Mouse (Mus musculus): ENCODE results near the gene Fxyd5. TPM values are rescaled to one million over a fixed set of nuclear protein-coding genes. Genes with fewer than 3 reads are reported as not detected.

Fxyd5 gene
- polyA plus RNA-seq, 1 experiment from 2014 or later, result 31.5 TPM

DNA sequence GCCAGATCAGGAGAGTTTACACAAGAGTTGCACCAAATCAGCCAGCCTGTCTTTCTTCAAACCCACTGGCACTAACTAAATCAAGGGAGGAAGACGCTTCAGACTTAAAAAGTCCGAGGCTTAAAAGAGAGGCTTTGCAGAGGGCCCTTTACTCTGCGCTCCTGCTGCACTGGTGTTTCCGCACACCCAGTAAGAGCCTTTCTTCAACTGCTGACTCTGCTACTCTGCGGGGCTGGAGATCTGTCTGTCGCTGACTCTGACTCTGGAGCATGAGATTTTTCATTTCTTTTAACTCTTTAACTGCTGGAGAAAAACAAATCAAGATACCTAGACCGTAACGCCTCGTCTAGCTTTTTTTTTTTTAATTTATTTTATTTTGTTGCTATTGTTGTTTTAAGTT lies 41.9 kb upstream of the Fxyd5 start:
- DNase-seq (ENCODE audit: low spot score) (no peak), ATAC-seq (replicated peaks; ENCODE audit: low FRiP score, low read depth) (no peak)
- Histone ChIP-seq H3K9ac (ENCODE audit: low read depth, low read length) (no peak overlapping the region), H3K9me3 (replicated peaks; ENCODE audit: low read length) (no peaks in the 10 kb centered on the region), H3K4me1 (replicated peaks; ENCODE audit: insufficient read depth, low read length) (peaks cover 6% of the 10 kb centered on the region; the same call in 1 of the 2 replicates), H3K36me3 (ENCODE audit: insufficient read depth, low read length) (no peaks in the 10 kb centered on the region), H3K27ac (no peak overlapping the region), H3K4me2 (ENCODE audit: low read length) (no peak overlapping the region), H3K4me3 (replicated peaks; ENCODE audit: low read depth, low read length) (no peak overlapping the region), H3K27me3 (ENCODE audit: insufficient read depth, low read length) (no peaks in the 10 kb centered on the region)
- 50% methylated on average over 9 of the region's 9 CpGs for WGBS
- TF ChIP-seq CTCF (IDR thresholded peaks at IDR 0.05; ENCODE audit: low read depth), result no peak

DNA sequence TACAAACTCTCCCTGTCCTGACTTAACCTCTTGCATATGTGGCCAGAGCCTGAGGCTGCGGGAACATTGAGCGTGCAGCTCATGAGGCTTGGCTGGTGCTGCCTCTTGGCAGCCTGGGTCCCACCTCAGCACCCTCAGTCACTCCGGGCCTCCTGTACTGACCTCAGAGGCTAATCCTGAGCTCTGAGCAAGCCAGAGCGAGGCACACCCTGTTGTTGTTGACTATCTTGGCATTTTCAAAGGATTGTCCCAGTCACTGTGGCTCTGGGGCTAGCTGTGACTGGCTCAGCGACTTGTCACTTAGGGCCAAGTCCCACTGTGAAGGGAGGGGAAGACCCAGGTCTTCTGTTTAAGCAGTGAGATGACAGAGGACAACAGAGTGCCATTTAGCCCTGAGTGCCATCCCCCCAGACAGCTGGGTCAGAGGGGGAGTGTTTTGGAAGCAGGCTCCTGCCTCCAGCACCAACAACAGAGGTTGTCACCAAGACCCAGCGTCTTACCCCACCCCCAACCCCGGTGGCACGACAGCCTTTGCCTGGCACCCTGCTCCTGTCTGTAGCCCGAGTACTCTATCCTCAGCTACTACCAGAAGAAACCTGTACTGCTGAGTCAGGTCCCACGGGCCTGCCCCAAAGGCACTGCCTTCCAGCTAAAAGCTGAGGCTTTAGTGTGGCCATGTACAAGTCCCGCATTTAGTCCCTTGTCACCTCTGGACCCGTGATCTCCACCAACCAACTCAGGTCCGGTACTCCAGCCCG lies 40.7 kb upstream of the Fxyd5 start:
- Histone ChIP-seq H3K9ac (ENCODE audit: low read depth, low read length) (0 out of 2 replicates have a peak overlapping the region, but pooled peaks have one; percentile 8), H3K4me2 (ENCODE audit: low read length) (no peak overlapping the region), H3K27ac (no peak overlapping the region), H3K4me1 (replicated peaks; ENCODE audit: insufficient read depth, low read length) (peaks cover 6% of the 10 kb centered on the region; the same call in 1 of the 2 replicates), H3K36me3 (ENCODE audit: insufficient read depth, low read length) (no peaks in the 10 kb centered on the region), H3K4me3 (replicated peaks; ENCODE audit: low read depth, low read length) (no peak overlapping the region), H3K27me3 (ENCODE audit: insufficient read depth, low read length) (no peaks in the 10 kb centered on the region), H3K9me3 (replicated peaks; ENCODE audit: low read length) (no peaks in the 10 kb centered on the region)
- ATAC-seq (replicated peaks; ENCODE audit: low FRiP score, low read depth) (no peak), DNase-seq (ENCODE audit: low spot score) (no peak)
- WGBS, result 71% methylated on average over 14 of the region's 14 CpGs
- no peak for TF ChIP-seq CTCF (IDR thresholded peaks at IDR 0.05; ENCODE audit: low read depth)

DNA sequence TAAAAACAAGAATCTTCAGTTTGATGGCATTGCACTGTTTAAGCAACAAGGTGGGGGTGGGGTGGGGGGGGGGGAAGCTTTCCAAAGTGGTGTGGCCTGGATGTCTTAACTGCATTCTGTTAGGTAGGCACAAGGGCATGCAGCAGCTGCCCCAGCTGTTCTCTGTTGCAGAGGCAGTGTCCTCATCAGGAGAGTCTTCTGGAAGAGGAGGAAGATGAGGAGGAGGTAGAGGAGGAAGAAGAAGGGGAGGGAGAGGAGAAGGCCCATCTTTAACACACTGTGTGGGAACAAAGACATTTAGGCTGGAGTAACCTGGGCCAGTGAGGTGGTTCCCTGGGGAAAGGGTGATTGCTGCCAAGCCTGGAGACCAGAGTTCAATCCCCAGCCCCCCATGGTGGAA lies 39.8 kb upstream of the Fxyd5 start:
- DNase-seq (ENCODE audit: low spot score) (no peak), ATAC-seq (replicated peaks; ENCODE audit: low FRiP score, low read depth) (no peak)
- Histone ChIP-seq H3K4me1 (replicated peaks; ENCODE audit: insufficient read depth, low read length) (peaks cover 6% of the 10 kb centered on the region; the same call in 1 of the 2 replicates), H3K27ac (no peak overlapping the region), H3K9ac (ENCODE audit: low read depth, low read length) (no peak overlapping the region), H3K27me3 (ENCODE audit: insufficient read depth, low read length) (no peaks in the 10 kb centered on the region), H3K4me2 (ENCODE audit: low read length) (no peak overlapping the region), H3K36me3 (ENCODE audit: insufficient read depth, low read length) (no peaks in the 10 kb centered on the region), H3K9me3 (replicated peaks; ENCODE audit: low read length) (no peaks in the 10 kb centered on the region), H3K4me3 (replicated peaks; ENCODE audit: low read depth, low read length) (no peak overlapping the region)
- TF ChIP-seq CTCF (IDR thresholded peaks at IDR 0.05; ENCODE audit: low read depth), result no peak

DNA sequence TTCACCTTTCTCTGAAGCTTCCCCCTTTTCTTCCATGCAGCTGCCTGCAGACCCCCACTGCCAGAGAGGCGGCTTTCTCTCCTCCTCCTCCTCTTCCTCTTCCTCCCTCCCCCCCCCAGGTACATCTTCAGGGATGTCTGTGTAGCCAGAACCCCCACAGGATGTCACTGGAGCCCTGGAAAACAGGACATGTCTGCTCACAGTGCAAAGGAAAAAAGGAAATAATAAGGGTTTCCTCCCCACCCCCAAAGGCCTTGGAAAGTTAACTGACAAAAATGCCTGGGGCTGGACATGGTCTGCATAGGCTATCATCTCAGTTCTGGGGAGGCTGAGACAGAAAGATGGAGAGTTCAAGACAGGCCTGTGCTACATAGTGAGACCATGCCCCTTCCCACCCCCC lies 38.8 kb upstream of the Fxyd5 start:
- WGBS, result 48% methylated on average over 1 of the region's 1 CpGs
- H3K9ac ChIP-seq (ENCODE audit: low read depth, low read length), result no peak overlapping the region
- no peak for ATAC-seq (replicated peaks; ENCODE audit: low FRiP score, low read depth)

DNA sequence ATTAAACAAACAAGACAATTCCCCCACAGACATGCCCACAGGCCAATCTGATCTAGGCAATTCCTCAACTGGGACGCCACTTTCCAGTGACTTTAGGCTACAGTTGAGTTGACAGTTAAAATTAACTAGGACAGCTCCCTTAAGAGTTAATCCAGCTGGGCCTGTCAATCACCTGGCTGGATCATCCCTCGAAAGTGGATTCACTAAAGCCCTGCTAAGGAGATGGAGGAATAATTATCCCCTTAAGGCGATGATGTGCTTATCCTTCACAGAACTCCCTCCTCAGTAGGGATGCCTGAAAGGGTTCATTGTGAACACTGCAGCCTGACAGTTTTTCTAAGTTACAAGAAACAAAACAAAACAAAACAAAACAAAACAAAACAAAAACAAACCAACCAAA lies 38.3 kb upstream of the Fxyd5 start:
- H3K4me1 ChIP-seq (replicated peaks; ENCODE audit: insufficient read depth, low read length), result peaks cover 6% of the 10 kb centered on the region; the same call in 1 of the 2 replicates
- H3K36me3 ChIP-seq (ENCODE audit: insufficient read depth, low read length), result no peaks in the 10 kb centered on the region
- ATAC-seq (replicated peaks; ENCODE audit: low FRiP score, low read depth), result no peak
- H3K27ac ChIP-seq, result no peak overlapping the region
- no peak for TF ChIP-seq CTCF (IDR thresholded peaks at IDR 0.05; ENCODE audit: low read depth)
- WGBS, result 54% methylated on average over 3 of the region's 3 CpGs
- no peaks in the 10 kb centered on the region for H3K9me3 ChIP-seq (replicated peaks; ENCODE audit: low read length)
- DNase-seq (ENCODE audit: low spot score), result no peak
- no peak overlapping the region for H3K4me2 ChIP-seq (ENCODE audit: low read length)
- no peaks in the 10 kb centered on the region for H3K27me3 ChIP-seq (ENCODE audit: insufficient read depth, low read length)
- no peak overlapping the region for H3K4me3 ChIP-seq (replicated peaks; ENCODE audit: low read depth, low read length)
- no peak overlapping the region for H3K9ac ChIP-seq (ENCODE audit: low read depth, low read length)

More for the DNA sequence above, 38.8 kb upstream of the Fxyd5 start:
- Histone ChIP-seq H3K4me2 (ENCODE audit: low read length) (no peak overlapping the region), H3K27ac (no peak overlapping the region), H3K4me1 (replicated peaks; ENCODE audit: insufficient read depth, low read length) (peaks cover 6% of the 10 kb centered on the region; the same call in 1 of the 2 replicates), H3K36me3 (ENCODE audit: insufficient read depth, low read length) (no peaks in the 10 kb centered on the region), H3K4me3 (replicated peaks; ENCODE audit: low read depth, low read length) (no peak overlapping the region), H3K9me3 (replicated peaks; ENCODE audit: low read length) (no peaks in the 10 kb centered on the region), H3K27me3 (ENCODE audit: insufficient read depth, low read length) (no peaks in the 10 kb centered on the region)
- DNase-seq (ENCODE audit: low spot score), result no peak
- TF ChIP-seq CTCF (IDR thresholded peaks at IDR 0.05; ENCODE audit: low read depth), result no peak

DNA sequence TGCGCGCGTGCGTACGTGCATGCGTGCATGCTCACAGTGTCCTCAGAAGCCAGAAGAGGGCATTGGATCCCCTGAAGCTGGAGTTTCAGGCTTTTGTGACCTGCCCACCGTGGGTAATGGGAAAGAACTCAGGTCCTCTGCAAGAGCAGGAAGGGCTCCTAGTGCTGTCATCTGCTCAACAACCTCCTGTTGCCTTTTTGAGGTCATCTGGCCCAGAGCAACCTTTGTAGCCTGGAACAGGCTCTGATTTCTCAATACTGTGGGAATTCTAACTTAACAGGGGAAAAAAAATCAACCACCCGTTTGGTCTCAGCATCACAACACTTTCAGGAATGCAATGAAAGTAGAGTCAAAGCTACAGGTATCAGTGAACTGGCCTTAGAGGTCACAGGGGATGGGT lies 37.4 kb upstream of the Fxyd5 start:
- Histone ChIP-seq H3K4me2 (ENCODE audit: low read length) (no peak overlapping the region), H3K36me3 (ENCODE audit: insufficient read depth, low read length) (no peaks in the 10 kb centered on the region), H3K4me1 (replicated peaks; ENCODE audit: insufficient read depth, low read length) (peaks cover 2% of the 10 kb centered on the region; the same call in 1 of the 2 replicates), H3K9me3 (replicated peaks; ENCODE audit: low read length) (no peaks in the 10 kb centered on the region), H3K27me3 (ENCODE audit: insufficient read depth, low read length) (no peaks in the 10 kb centered on the region), H3K27ac (no peak overlapping the region), H3K4me3 (replicated peaks; ENCODE audit: low read depth, low read length) (no peak overlapping the region), H3K9ac (ENCODE audit: low read depth, low read length) (no peak overlapping the region)
- no peak for DNase-seq (ENCODE audit: low spot score)
- TF ChIP-seq CTCF (IDR thresholded peaks at IDR 0.05; ENCODE audit: low read depth), result no peak
- 83% methylated on average over 8 of the region's 8 CpGs for WGBS
- ATAC-seq (replicated peaks; ENCODE audit: low FRiP score, low read depth), result no peak
